Mouse (Mus musculus) heart, postnatal 14 days (tissue): ENCODE results near the gene Nfkb2. TPM values are rescaled to one million over a fixed set of nuclear protein-coding genes. Genes with fewer than 3 reads are reported as not detected.

ENCODE experiments used
- DNase-seq, 2 experiments: peaks; one replicate each; pipeline ENCODE4 v3.0.0; 2021 to 2022
- intact Hi-C: fragments of 180-260 bp; cut with DNase I; formaldehyde crosslinking; loops from one replicate; pipeline ENCODE4 v1.15.1; 2025
- long read RNA-seq, 2 experiments: library from polyadenylated mRNA; stranded (forward); transcript quantifications; one replicate each; pipeline ENCODE4 v2.0.0; 2021
- total RNA-seq, 2 experiments: library from RNA; stranded (reverse); gene quantifications; 2 replicates each; pipeline ENCODE4 v1.2.3; 2021

Gene Nfkb2
- 10 to 100 TPM; 15.5 to 16.6 TPM for total RNA-seq
- long read RNA-seq, experiment 1, transcript Nfkb2-201 (23 exons, 2,979 nt) = major isoform, 25 of 35 reads
- long read RNA-seq, experiment 1, partial matches to known transcripts = 4 of 35 reads
- long read RNA-seq, experiment 1, other reads (novel, unspliced or antisense) = 2 of 35 reads
- long read RNA-seq, experiment 2, transcript Nfkb2-201 (23 exons, 2,979 nt) = major isoform, 15 of 30 reads
- long read RNA-seq, experiment 2, transcript Nfkb2-202 (22 exons, 3,141 nt) = minor isoform, 8 of 30 reads
- long read RNA-seq, experiment 2, partial matches to known transcripts = 3 of 30 reads
- long read RNA-seq, experiment 2, other reads (novel, unspliced or antisense) = 4 of 30 reads

- intact Hi-C loops = loop anchor here (2.0 to 10.0 kb wide), 3 partner anchors 64 to 170 kb away; no protein-coding TSS in a partner anchor
- peak; percentile 94 to 95 for DNase-seq
Observed at GRCm38 (mm10) chr19:46304216-46304841, at the start of gene Nfkb2. Gene Nfkb2, plus strand, starts transcription at chr19:46304320.

GRCm38 (mm10) chr19:46264762-46265161 lies 39.4 kb upstream of the Nfkb2 start:
- peak in 1 of 2 experiments; percentile 11 for DNase-seq
- intact Hi-C loops = no loop called here

DNA sequence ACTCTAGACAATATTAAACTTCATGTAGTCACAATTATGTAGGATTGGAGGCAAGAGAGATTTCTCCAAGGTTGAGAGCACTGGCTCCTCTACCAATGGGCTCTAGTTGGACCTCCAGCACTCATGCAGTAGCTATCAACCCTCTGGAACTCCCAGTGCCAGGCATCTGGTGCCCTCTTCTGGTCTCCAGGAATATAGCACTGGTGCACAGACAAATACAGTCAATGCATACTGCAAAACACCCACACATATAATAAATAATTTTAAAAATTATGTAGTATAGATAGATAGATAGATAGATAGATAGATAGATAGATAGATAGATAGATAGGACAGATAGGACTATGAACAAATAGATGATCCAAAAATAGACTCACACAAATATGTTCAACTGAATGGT lies 28.8 kb upstream of the Nfkb2 start:
- intact Hi-C loops = no loop called here

GRCm38 (mm10) chr19:46282081-46282849 lies 21.9 kb upstream of the Nfkb2 start:
- no peak for DNase-seq

More for the DNA sequence above, 28.8 kb upstream of the Nfkb2 start:
- DNase-seq = peak in 1 of 2 experiments; percentile 20

DNA sequence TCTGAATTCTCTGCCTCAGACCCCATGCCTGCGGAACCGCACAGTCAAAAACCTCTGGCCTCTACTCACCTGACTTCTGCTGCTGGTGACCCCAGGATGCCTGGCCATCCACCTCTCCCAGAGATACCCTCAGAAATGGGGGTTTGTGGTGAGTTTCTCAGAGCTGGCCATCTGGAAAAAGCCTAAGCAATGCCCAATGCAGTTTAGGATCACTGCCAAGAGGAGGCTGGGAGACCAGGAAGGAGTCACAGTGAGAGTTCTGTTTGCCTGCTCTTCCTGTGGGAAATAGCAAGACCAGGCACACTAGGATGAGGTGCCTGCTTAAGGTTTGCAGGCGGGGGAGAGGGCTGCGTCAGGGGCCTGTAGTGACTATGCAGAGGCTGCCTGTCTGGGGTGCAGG lies 19.4 kb upstream of the Nfkb2 start:
- intact Hi-C loops = no loop called here
- no peak for DNase-seq

More at GRCm38 (mm10) chr19:46282081-46282849, 21.9 kb upstream of the Nfkb2 start:
- intact Hi-C loops = no loop called here

DNA sequence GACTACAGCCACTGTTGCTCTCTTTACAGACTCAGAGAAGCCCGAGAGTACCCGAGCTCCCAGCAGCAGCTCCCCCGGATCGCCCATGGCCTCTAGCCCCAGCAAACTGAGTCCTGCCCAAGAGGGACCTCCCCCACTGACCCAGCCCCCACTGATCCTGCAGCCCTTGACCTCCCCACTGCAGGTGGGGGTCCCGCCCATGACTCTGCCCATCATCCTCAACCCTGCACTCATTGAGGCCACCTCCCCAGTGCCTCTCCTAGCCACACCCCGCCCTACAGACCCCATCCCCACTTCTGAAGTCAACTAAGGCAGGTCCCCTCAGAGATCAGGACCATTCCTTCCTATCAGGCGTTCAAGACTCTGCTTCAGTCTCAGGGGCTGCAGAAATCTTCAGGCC lies 18.5 kb upstream of the Nfkb2 start:
- no peak for DNase-seq

GRCm38 (mm10) chr19:46286047-46286446 lies 18.1 kb upstream of the Nfkb2 start:
- intact Hi-C loops = no loop called here
- peak; percentile 36 to 47 for DNase-seq

More for the DNA sequence above, 18.5 kb upstream of the Nfkb2 start:
- intact Hi-C loops = no loop called here

DNA sequence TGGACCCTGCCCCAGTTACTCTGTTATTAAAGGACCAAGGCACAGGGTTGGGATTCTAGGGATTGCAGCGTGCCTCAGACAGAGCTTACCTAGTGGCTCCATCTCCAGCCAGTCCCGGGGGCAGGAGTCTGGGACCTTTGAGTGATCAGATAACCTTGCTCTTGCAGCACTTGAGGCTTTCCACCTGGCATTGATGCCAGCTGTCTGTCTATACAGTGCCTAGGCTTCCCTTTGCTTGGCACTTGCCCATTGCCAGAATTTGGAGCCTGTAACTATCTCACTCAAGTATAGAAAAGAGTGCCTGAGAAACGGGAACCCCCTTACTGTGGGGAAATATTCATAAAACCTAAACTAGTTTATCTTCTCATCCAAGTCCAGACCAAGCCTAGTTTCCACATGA lies 17.2 kb upstream of the Nfkb2 start:
- intact Hi-C loops = no loop called here
- no peak for DNase-seq

DNA sequence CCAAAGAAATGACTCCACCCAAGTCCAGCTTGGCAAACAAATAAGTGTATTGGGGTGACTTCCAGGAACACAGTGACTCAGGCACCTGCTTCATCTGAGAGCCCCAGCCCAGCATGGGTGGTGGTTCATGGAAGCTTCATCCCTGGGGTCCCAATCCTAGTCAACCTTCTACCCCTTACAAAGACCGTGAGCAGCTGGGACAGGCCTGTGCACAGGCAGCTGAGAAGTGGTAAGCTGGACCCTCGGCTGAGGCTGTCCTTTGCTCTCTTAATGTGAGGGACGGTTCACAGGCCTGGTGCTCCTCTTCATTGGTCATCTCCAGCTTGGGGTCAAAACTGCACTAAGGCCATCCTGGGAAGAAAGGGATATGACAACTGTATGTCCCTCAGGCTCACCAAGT lies 16.6 kb upstream of the Nfkb2 start:
- intact Hi-C loops = no loop called here

DNA sequence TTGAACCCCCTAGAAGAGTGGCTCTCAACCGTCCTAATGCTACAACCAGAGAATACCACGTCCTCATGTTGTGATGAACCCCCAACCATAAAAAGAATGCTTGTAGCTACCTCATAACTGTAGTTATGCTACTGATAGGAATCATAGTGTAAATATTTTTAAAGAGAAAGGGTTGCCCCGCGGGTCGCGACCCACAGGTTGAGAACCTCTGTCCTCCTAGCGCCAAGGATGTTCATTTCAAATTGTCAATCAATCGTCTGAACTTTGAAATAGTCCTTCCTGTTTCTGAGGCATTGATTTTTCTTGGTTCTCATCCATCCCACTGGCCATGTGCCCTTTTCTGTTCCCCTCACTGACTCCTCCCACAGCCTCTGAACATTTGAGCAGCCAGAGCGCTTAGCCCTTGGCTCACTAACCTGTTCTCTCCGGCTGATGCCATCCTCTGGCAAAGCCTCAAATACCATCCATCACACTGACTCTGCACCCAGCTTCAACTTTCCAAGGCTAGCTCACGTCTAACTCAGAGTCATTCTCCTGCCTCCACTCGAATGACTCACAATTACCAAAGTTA lies 13.5 kb upstream of the Nfkb2 start:
- intact Hi-C loops = no loop called here
- DNase-seq = no peak

More for the DNA sequence above, 16.6 kb upstream of the Nfkb2 start:
- DNase-seq = no peak

- intact Hi-C loops = no loop called here
- DNase-seq = no peak
Observed at GRCm38 (mm10) chr19:46296938-46297337, 7.2 kb upstream of the Nfkb2 start.

DNA sequence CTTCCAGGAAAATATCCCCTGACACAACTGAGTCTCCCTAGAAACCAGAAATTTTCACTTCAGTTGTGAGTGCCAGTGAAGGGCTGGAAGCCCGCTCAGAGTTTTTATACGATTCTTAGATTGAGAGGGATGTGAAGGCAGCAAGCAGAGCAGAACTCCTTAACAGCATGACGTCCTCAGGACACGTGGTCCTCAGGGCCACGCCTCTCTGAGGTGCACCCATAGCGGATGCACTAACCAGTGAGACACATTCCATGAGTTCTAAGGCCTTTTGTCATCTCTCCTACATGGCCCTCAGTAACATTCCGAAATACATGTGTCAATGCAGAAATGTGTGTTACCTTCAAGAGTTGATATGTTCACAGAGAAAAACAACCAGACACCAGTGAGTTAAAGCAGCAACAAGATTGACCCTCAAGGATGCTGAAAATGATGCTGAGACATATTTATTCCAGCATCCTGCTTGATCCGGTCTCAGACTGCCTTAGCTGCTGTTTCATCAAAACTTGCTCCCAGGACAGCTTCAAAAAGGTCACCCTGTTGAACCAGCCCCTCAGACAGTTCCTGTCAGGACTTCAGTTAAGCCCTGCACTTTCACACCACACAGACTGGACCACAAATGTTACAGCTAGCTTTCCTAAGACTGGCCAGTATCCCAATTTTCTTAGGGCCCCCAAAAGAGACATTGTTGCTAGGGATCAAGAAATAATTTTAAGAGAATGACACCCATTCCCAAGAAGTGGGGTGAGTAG lies 3.6 kb upstream of the Nfkb2 start:
- DNase-seq = no peak
- intact Hi-C loops = loop anchor here (10.0 kb wide), 1 partner anchor 144 kb away; no protein-coding TSS in a partner anchor

DNA sequence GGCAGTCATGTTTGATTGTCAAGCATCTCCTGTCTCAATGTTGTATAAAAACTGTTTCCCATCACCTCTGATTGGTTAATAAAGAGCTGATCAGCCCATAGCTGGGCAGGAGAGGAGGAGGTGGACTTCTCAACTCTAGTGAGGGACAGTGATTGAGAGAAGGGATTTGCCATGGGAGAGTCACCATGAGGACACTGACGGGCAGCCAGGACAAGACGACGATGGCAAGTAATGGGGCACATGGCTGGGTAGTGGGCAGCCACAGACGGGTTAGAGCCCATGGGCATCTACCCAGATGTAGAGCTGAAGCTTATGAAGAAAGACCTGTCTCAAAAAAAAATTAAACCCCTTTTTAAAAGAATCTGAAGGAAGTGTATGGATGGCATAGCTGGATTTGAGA lies 1.6 kb upstream of the Nfkb2 start:
- no peak for DNase-seq
- intact Hi-C loops = loop anchor here (10.0 kb wide), 1 partner anchor 142 kb away; no protein-coding TSS in a partner anchor

DNA sequence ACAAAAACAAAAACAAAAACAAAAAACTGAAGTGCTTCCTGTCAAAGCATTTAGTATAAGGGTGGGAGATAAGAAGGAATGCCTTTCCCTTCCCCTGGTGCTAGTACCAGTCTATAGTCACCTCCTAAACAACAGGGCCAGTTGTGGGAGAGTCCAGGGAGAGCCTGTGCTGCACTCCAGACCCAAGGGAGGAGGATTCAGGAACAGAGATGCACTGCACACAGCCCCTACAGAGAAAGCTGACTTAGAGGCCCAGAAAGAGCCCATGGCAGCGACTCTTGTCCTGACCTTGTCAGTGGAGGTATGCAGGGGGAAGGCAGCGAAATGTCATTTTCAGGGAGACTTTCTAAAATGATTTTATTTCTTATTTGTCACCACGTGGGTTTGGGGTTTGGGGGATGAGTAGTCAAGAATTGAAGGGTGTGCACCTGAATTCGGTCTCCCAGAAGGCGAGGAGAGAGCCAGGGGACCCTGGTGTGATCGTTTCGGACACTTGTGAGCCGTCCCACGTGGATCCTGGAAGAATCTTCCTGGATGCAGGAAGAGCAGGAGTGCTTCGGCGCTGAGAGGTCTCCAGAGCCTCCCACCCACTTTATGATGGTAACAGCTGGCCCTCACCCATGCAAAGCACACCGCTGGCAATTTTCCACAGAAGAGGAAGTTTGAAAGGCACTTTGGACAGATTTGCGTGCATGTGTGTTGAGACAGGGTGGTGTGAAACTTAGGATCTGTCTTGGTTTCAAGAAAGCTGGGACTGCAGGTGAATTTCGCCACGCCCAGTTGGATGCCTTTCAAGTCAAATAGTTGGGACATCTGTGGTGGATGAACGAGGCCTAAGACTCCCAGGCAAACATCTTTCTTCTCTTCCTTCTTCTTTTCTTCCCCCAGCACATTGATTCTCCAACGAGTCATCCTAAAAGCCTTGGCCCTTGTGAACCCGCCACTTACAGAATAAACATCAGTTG lies 587 bp upstream of the Nfkb2 start:
- intact Hi-C loops = loop anchor here (2.0 to 10.0 kb wide), 3 partner anchors 65 to 169 kb away; no protein-coding TSS in a partner anchor
- no peak for DNase-seq

- DNase-seq = no peak
- intact Hi-C loops = loop anchor here (2.0 to 10.0 kb wide), 3 partner anchors 64 to 170 kb away; no protein-coding TSS in a partner anchor
Observed at GRCm38 (mm10) chr19:46304908-46305333, 801 bp downstream of the Nfkb2 start.

- peak; percentile 93 to 95 for DNase-seq
- intact Hi-C loops = loop anchor here (2.0 to 10.0 kb wide), 3 partner anchors 63 to 171 kb away; no protein-coding TSS in a partner anchor
Observed at GRCm38 (mm10) chr19:46305432-46306267, 1.5 kb downstream of the Nfkb2 start.

- DNase-seq = no peak
- intact Hi-C loops = loop anchor here (10.0 kb wide), 1 partner anchor 139 kb away; no protein-coding TSS in a partner anchor
Observed at GRCm38 (mm10) chr19:46306268-46306610, 2.1 kb downstream of the Nfkb2 start.
